Mouse (Mus musculus) hindbrain, embryonic 16.5 days (tissue): ENCODE measurements around the gene Rps6ka5. TPM values are rescaled to one million over a fixed set of nuclear protein-coding genes. Genes with fewer than 3 reads are reported as not detected.

Experiments
- ATAC-seq: fragments of 200-750 bp; cut with Nextera tagmentation; 2 replicates; pipeline ENCODE4 v1.8.0; 2017; ENCODE audit warnings: moderate TSS enrichment, moderate library complexity
- H3K27ac ChIP-seq: fragments of 300-500 bp; sonication (generic); 2 replicates; pipeline ENCODE4 v1.5.1; 2014; ENCODE audit warnings: low read depth, mild to moderate bottlenecking, control low read depth, low read length, moderate library complexity
- H3K27me3 ChIP-seq: fragments of 300-500 bp; sonication (generic); replicated peaks from 2 replicates; pipeline ENCODE4 v1.6.1; 2014; ENCODE audit warnings: low read length; ENCODE audit not compliant: control insufficient read depth, insufficient read depth
- H3K36me3 ChIP-seq: fragments of 300-500 bp; sonication (generic); 2 replicates; pipeline ENCODE4 v1.6.1; 2014; ENCODE audit warnings: mild to moderate bottlenecking, low read length, moderate library complexity, mixed read lengths; ENCODE audit not compliant: control insufficient read depth, insufficient read depth
- H3K4me1 ChIP-seq: fragments of 300-500 bp; sonication (generic); 2 replicates; pipeline ENCODE4 v1.6.1; 2014; ENCODE audit warnings: low read depth, low read length; ENCODE audit not compliant: control insufficient read depth, insufficient read depth
- H3K4me2 ChIP-seq: fragments of 300-500 bp; sonication (generic); 2 replicates; pipeline ENCODE4 v1.6.1; 2014; ENCODE audit warnings: mild to moderate bottlenecking, low read length, control low read depth, moderate library complexity
- H3K4me3 ChIP-seq: fragments of 300-500 bp; sonication (generic); 2 replicates; pipeline ENCODE4 v1.5.1; 2014; ENCODE audit warnings: mild to moderate bottlenecking, low read length, control low read depth, moderate library complexity
- H3K9ac ChIP-seq: fragments of 300-500 bp; sonication (generic); 2 replicates; pipeline ENCODE4 v1.6.1; 2014; ENCODE audit warnings: low read depth, mild to moderate bottlenecking, control low read depth, low read length, moderate library complexity
- H3K9me3 ChIP-seq: fragments of 300-500 bp; sonication (generic); 2 replicates; pipeline ENCODE4 v1.6.1; 2014; ENCODE audit warnings: mild to moderate bottlenecking, low read length, moderate library complexity; ENCODE audit not compliant: control insufficient read depth
- WGBS: fragments of 180-500 bp; shearing (Covaris S2); extraction: QIAGEN DNeasy Blood & Tissue Kit; methylation state at CpG from one replicate; pipeline ENCODE4 v1.1.7; 2014; 5-methylcytosine and 5-hydroxymethylcytosine counted together
- polyA plus RNA-seq: library from polyadenylated mRNA; unstranded; fragments of >200 nt; fragmentation: Nextera tagmentation; extraction: Ambion mirVana; gene quantifications from 2 replicates; pipeline ENCODE4 v1.2.1, GENCODE M21; 2015

Gene Rps6ka5
- polyA plus RNA-seq, 1 experiment from 2014 or later, result 5.7 TPM

- Histone ChIP-seq H3K4me3 (no peak overlapping the region), H3K4me1 (no peaks in the 10 kb centered on the region), H3K4me2 (no peak overlapping the region), H3K9ac (no peak overlapping the region), H3K27me3 (no peaks in the 10 kb centered on the region), H3K27ac (no peak overlapping the region), H3K36me3 (no peaks in the 10 kb centered on the region), H3K9me3 (no peaks in the 10 kb centered on the region)
- WGBS, result 85% methylated on average over 5 of the region's 5 CpGs
- no peak for ATAC-seq
Measured at GRCm38 (mm10) chr12:100690444-100690843, 36.3 kb downstream of the Rps6ka5 start.

GRCm38 (mm10) chr12:100688177-100688576 is 38.6 kb downstream of the Rps6ka5 start:
- Histone ChIP-seq H3K9me3 (no peaks in the 10 kb centered on the region), H3K27ac (no peak overlapping the region), H3K4me3 (no peak overlapping the region), H3K4me1 (no peaks in the 10 kb centered on the region), H3K9ac (no peak overlapping the region), H3K4me2 (no peak overlapping the region), H3K36me3 (no peaks in the 10 kb centered on the region), H3K27me3 (no peaks in the 10 kb centered on the region)
- ATAC-seq, result no peak

- Histone ChIP-seq H3K9ac (no peak overlapping the region), H3K27ac (no peak overlapping the region), H3K4me1 (no peaks in the 10 kb centered on the region), H3K4me3 (no peak overlapping the region), H3K36me3 (no peaks in the 10 kb centered on the region), H3K27me3 (no peaks in the 10 kb centered on the region), H3K4me2 (no peak overlapping the region), H3K9me3 (no peaks in the 10 kb centered on the region)
- ATAC-seq, result no peak
- WGBS, result 74% methylated on average over 2 of the region's 2 CpGs
Measured at GRCm38 (mm10) chr12:100687001-100687400, 39.8 kb downstream of the Rps6ka5 start.

GRCm38 (mm10) chr12:100681752-100682151 is 45.0 kb downstream of the Rps6ka5 start:
- Histone ChIP-seq H3K4me1 (no peaks in the 10 kb centered on the region), H3K4me3 (no peak overlapping the region), H3K27ac (no peak overlapping the region), H3K9me3 (no peaks in the 10 kb centered on the region), H3K4me2 (no peak overlapping the region), H3K9ac (no peak overlapping the region), H3K36me3 (no peaks in the 10 kb centered on the region), H3K27me3 (no peaks in the 10 kb centered on the region)
- WGBS, result 85% methylated on average over 7 of the region's 7 CpGs
- ATAC-seq, result no peak

GRCm38 (mm10) chr12:100681241-100681640 is 45.5 kb downstream of the Rps6ka5 start:
- Histone ChIP-seq H3K4me2 (no peak overlapping the region), H3K27me3 (no peaks in the 10 kb centered on the region), H3K4me3 (no peak overlapping the region), H3K9ac (no peak overlapping the region), H3K36me3 (no peaks in the 10 kb centered on the region), H3K4me1 (no peaks in the 10 kb centered on the region), H3K9me3 (no peaks in the 10 kb centered on the region), H3K27ac (no peak overlapping the region)
- no peak for ATAC-seq
- WGBS, result 57% methylated on average over 1 of the region's 1 CpGs

- WGBS, result 65% methylated on average over 5 of the region's 5 CpGs
- H3K4me3 ChIP-seq, result no peak overlapping the region
- H3K4me1 ChIP-seq, result no peaks in the 10 kb centered on the region
- H3K9me3 ChIP-seq, result no peaks in the 10 kb centered on the region
- no peak overlapping the region for H3K9ac ChIP-seq
- no peaks in the 10 kb centered on the region for H3K36me3 ChIP-seq
- no peak for ATAC-seq
- no peak overlapping the region for H3K27ac ChIP-seq
- H3K27me3 ChIP-seq, result no peaks in the 10 kb centered on the region
- no peak overlapping the region for H3K4me2 ChIP-seq
Measured at GRCm38 (mm10) chr12:100680676-100681075, 46.1 kb downstream of the Rps6ka5 start.

GRCm38 (mm10) chr12:100670647-100671199 is 56.1 kb downstream of the Rps6ka5 start:
- no peaks in the 10 kb centered on the region for H3K36me3 ChIP-seq
- H3K9ac ChIP-seq, result no peak overlapping the region
- no peak overlapping the region for H3K4me2 ChIP-seq
- no peaks in the 10 kb centered on the region for H3K9me3 ChIP-seq
- 94% methylated on average over 2 of the region's 2 CpGs for WGBS
- ATAC-seq, result no peak
- no peaks in the 10 kb centered on the region for H3K4me1 ChIP-seq
- H3K27me3 ChIP-seq, result no peaks in the 10 kb centered on the region
- no peak overlapping the region for H3K27ac ChIP-seq
- H3K4me3 ChIP-seq, result no peak overlapping the region

- no peaks in the 10 kb centered on the region for H3K27me3 ChIP-seq
- no peak overlapping the region for H3K4me2 ChIP-seq
- H3K36me3 ChIP-seq, result no peaks in the 10 kb centered on the region
- no peak overlapping the region for H3K27ac ChIP-seq
- no peak overlapping the region for H3K4me3 ChIP-seq
- ATAC-seq, result no peak
- no peaks in the 10 kb centered on the region for H3K4me1 ChIP-seq
- no peaks in the 10 kb centered on the region for H3K9me3 ChIP-seq
- 78% methylated on average over 4 of the region's 4 CpGs for WGBS
- no peak overlapping the region for H3K9ac ChIP-seq
Measured at GRCm38 (mm10) chr12:100665294-100665693, 61.5 kb downstream of the Rps6ka5 start.

- no peak for ATAC-seq
- no peaks in the 10 kb centered on the region for H3K9me3 ChIP-seq
- WGBS, result 89% methylated on average over 2 of the region's 2 CpGs
- H3K4me2 ChIP-seq, result no peak overlapping the region
- H3K27me3 ChIP-seq, result no peaks in the 10 kb centered on the region
- H3K27ac ChIP-seq, result no peak overlapping the region
- H3K4me3 ChIP-seq, result no peak overlapping the region
- H3K9ac ChIP-seq, result no peak overlapping the region
- H3K4me1 ChIP-seq, result no peaks in the 10 kb centered on the region
- no peaks in the 10 kb centered on the region for H3K36me3 ChIP-seq
Measured at GRCm38 (mm10) chr12:100660076-100660475, 66.7 kb downstream of the Rps6ka5 start.

- 91% methylated on average over 4 of the region's 4 CpGs for WGBS
- Histone ChIP-seq H3K27me3 (no peaks in the 10 kb centered on the region), H3K27ac (no peak overlapping the region), H3K36me3 (no peaks in the 10 kb centered on the region), H3K9ac (no peak overlapping the region), H3K4me1 (no peaks in the 10 kb centered on the region), H3K4me3 (no peak overlapping the region), H3K4me2 (no peak overlapping the region), H3K9me3 (no peaks in the 10 kb centered on the region)
- no peak for ATAC-seq
Measured at GRCm38 (mm10) chr12:100655972-100656371, 70.8 kb downstream of the Rps6ka5 start.
